Mouse (Mus musculus) ES-Bruce4 (cell line): Measurements from ENCODE around the gene Tor1a. TPM values are rescaled to one million over a fixed set of nuclear protein-coding genes. Genes with fewer than 3 reads are reported as not detected.

ENCODE experiments used
- H3K27ac ChIP-seq: 2 replicates; pipeline ENCODE4 v1.5.1; 2012; ENCODE audit warnings: low read length, inconsistent platforms; ENCODE audit not compliant: insufficient read depth
- H3K27me3 ChIP-seq: 2 replicates; pipeline ENCODE4 v1.6.1; 2012; ENCODE audit warnings: mild to moderate bottlenecking, low read length, inconsistent platforms; ENCODE audit not compliant: control insufficient read depth, poor library complexity, insufficient read depth, severe bottlenecking
- H3K36me3 ChIP-seq: 2 replicates; pipeline ENCODE4 v1.6.1; 2012; ENCODE audit warnings: inconsistent platforms, mild to moderate bottlenecking, low read length, moderate library complexity; ENCODE audit not compliant: control insufficient read depth, poor library complexity, insufficient read depth, severe bottlenecking
- H3K4me1 ChIP-seq: one replicate; pipeline ENCODE4 v1.8.1; 2011; ENCODE audit warnings: low read length; ENCODE audit not compliant: control insufficient read depth, insufficient read depth
- H3K4me3 ChIP-seq: 2 replicates; pipeline ENCODE4 v1.5.1; 2011; ENCODE audit warnings: low read depth, mild to moderate bottlenecking, low read length
- H3K9ac ChIP-seq: 2 replicates; pipeline ENCODE4 v1.6.1; 2012; ENCODE audit warnings: low read depth, mild to moderate bottlenecking, inconsistent platforms; ENCODE audit not compliant: poor library complexity, severe bottlenecking
- H3K9me3 ChIP-seq: replicated peaks from 2 replicates; pipeline ENCODE4 v1.6.1; 2012; ENCODE audit warnings: mild to moderate bottlenecking, low read length, inconsistent platforms; ENCODE audit not compliant: control insufficient read depth, poor library complexity, insufficient read depth, severe bottlenecking
- CTCF ChIP-seq: IDR thresholded peaks from one replicate; pipeline ENCODE4 v1.8.1; 2011; ENCODE audit warnings: low read depth, low read length
- EP300 ChIP-seq: IDR thresholded peaks from 2 replicates; pipeline ENCODE4 v1.6.1; 2011; ENCODE audit warnings: low read depth, low read length; ENCODE audit not compliant: insufficient read depth
- POLR2A ChIP-seq: IDR thresholded peaks from one replicate; pipeline ENCODE4 v1.8.1; 2011; ENCODE audit warnings: low read length; ENCODE audit not compliant: insufficient read depth
- polyA plus RNA-seq: library from polyadenylated mRNA; stranded (reverse); fragments of >200 nt; gene quantifications from 2 replicates; pipeline ENCODE4 v1.2.4, GENCODE M21; 2011; ENCODE audit warnings: low read depth; ENCODE audit not compliant: missing spikeins, insufficient read depth, insufficient read length

Tor1a gene
- polyA plus RNA-seq, 1 experiment: 31.0 TPM

GRCm38 (mm10) chr2:30912291-30912773 is 55.4 kb downstream of the Tor1a start:
- H3K27ac ChIP-seq: no peak overlapping the region

More at GRCm38 (mm10) chr2:30912291-30912773, 55.4 kb downstream of the Tor1a start:
- Histone ChIP-seq H3K9ac (no peak overlapping the region), H3K27me3 (no peaks in the 10 kb centered on the region), H3K4me1 (no peaks in the 10 kb centered on the region), H3K4me3 (no peak overlapping the region), H3K36me3 (no peaks in the 10 kb centered on the region), H3K9me3 (no peaks in the 10 kb centered on the region)
- TF ChIP-seq EP300: no peak
- no peak for TF ChIP-seq POLR2A
- TF ChIP-seq CTCF: no peak

Other genes starting within 250 kb of the Tor1a start
- 2.2 and 2.4 TPM in 2 replicates for gene 1700001O22Rik, start 164.3 kb downstream of the Tor1a start, polyA plus RNA-seq
- 42.6 and 46.3 TPM in 2 replicates for gene Ntmt1, start 160.1 kb downstream of the Tor1a start, polyA plus RNA-seq
- gene Asb6, start 137.6 kb downstream of the Tor1a start, polyA plus RNA-seq: 18.4 and 19.9 TPM in 2 replicates
- gene Prrx2, start 133.0 kb downstream of the Tor1a start, polyA plus RNA-seq: 6.5 and 6.9 TPM in 2 replicates
- gene Ptges, start 38.1 kb downstream of the Tor1a start, polyA plus RNA-seq: 8.7 and 9.4 TPM in 2 replicates
- 21.7 and 22.3 TPM in 2 replicates for gene Tor1b, start 15.0 kb downstream of the Tor1a start, polyA plus RNA-seq
- 30.9 and 43.6 TPM in 2 replicates for gene BC005624, start 14.3 kb upstream of the Tor1a start, polyA plus RNA-seq
- 7.2 and 10.5 TPM in 2 replicates for gene Usp20, start 14.3 kb upstream of the Tor1a start, polyA plus RNA-seq
- 77.7 and 84.7 TPM in 2 replicates for gene Fnbp1, start 174.1 kb upstream of the Tor1a start, polyA plus RNA-seq
- 71.9 and 72.5 TPM in 2 replicates for gene Gpr107, start 184.4 kb upstream of the Tor1a start, polyA plus RNA-seq